Mouse (Mus musculus) effector memory CD4-positive, alpha-beta T cell, adult 5 months (primary cell): ENCODE results near the gene Hamp2. TPM values are rescaled to one million over a fixed set of nuclear protein-coding genes. Genes with fewer than 3 reads are reported as not detected.

ENCODE experiments used
- polyA plus RNA-seq: library from polyadenylated mRNA; unstranded; fragments of 100-300 nt; shearing (Covaris generic); gene quantifications from one replicate; pipeline ENCODE4 v1.2.1, GENCODE M21; 2017

The Hamp2 gene
- polyA plus RNA-seq, result not detected

GRCm38 (mm10) chr7:30924581-30924980, at the start of gene Hamp2:
Hamp2 (minus strand) TSS chr7:30924681.

GRCm38 (mm10) chr7:30973501-30974289, 49.2 kb upstream of the Hamp2 start, which contains the start of gene Fam187b:
Fam187b (plus strand) TSS chr7:30973790.

GRCm38 (mm10) chr7:30973251-30973500, 48.7 kb upstream of the Hamp2 start, which contains the start of gene Lsr:
Lsr (minus strand) TSS chr7:30973464.

GRCm38 (mm10) chr7:30956756-30957366, 32.4 kb upstream of the Hamp2 start, which contains the start of gene Usf2:
Usf2 (minus strand) TSS chr7:30956803.

GRCm38 (mm10) chr7:30943909-30944635, 19.6 kb upstream of the Hamp2 start, which contains the start of gene Hamp:
Hamp (minus strand) TSS chr7:30944032.

GRCm38 (mm10) chr7:30914732-30915131, 9.7 kb downstream of the Hamp2 start, which contains the start of gene Mag:
Mag (minus strand) TSS chr7:30914873.

GRCm38 (mm10) chr7:30880176-30880575, 44.3 kb downstream of the Hamp2 start, which contains the start of gene Cd22:
Cd22 (minus strand) TSS chr7:30880342.

Other genes starting within 250 kb of the Hamp2 start
- gene 2200002J24Rik, start 225.8 kb downstream of the Hamp2 start, polyA plus RNA-seq, result not detected
- gene Atp4a, start 212.5 kb downstream of the Hamp2 start, polyA plus RNA-seq, result not detected
- gene Tmem147, start 195.1 kb downstream of the Hamp2 start, polyA plus RNA-seq, result 51.5 TPM
- gene Gapdhs, start 181.0 kb downstream of the Hamp2 start, polyA plus RNA-seq, result not detected
- gene Sbsn, start 173.2 kb downstream of the Hamp2 start, polyA plus RNA-seq, result 0.17 TPM
- gene Dmkn, start 160.9 kb downstream of the Hamp2 start, polyA plus RNA-seq, result not detected
- gene Krtdap, start 136.8 kb downstream of the Hamp2 start, polyA plus RNA-seq, result not detected
- not detected for gene Ffar2, start 100.9 kb downstream of the Hamp2 start, polyA plus RNA-seq
- not detected for gene Ffar3, start 68.5 kb downstream of the Hamp2 start, polyA plus RNA-seq
- gene Ffar1, start 63.1 kb downstream of the Hamp2 start, polyA plus RNA-seq, result 0.09 TPM
- gene Cd22, start 44.3 kb downstream of the Hamp2 start, polyA plus RNA-seq, result 28.6 TPM
- not detected for gene Mag, start 9.8 kb downstream of the Hamp2 start, polyA plus RNA-seq
- not detected for gene Hamp, start 19.4 kb upstream of the Hamp2 start, polyA plus RNA-seq
- 10.7 TPM for gene Usf2, start 32.1 kb upstream of the Hamp2 start, polyA plus RNA-seq
- 7.7 TPM for gene Lsr, start 48.8 kb upstream of the Hamp2 start, polyA plus RNA-seq
- 0.46 TPM for gene Fam187b, start 49.1 kb upstream of the Hamp2 start, polyA plus RNA-seq
- 1,401 TPM for gene Fxyd5, start 117.8 kb upstream of the Hamp2 start, polyA plus RNA-seq
- not detected for gene Fxyd7, start 126.8 kb upstream of the Hamp2 start, polyA plus RNA-seq
- not detected for gene Fxyd1, start 132.5 kb upstream of the Hamp2 start, polyA plus RNA-seq
- gene Lgi4, start 134.7 kb upstream of the Hamp2 start, polyA plus RNA-seq, result not detected
- gene Fxyd3, start 152.0 kb upstream of the Hamp2 start, polyA plus RNA-seq, result not detected
- gene Hpn, start 190.6 kb upstream of the Hamp2 start, polyA plus RNA-seq, result 1.4 TPM
- not detected for gene Scn1b, start 202.3 kb upstream of the Hamp2 start, polyA plus RNA-seq
- 398 TPM for gene Gramd1a, start 231.2 kb upstream of the Hamp2 start, polyA plus RNA-seq